Mouse (Mus musculus) brain, embryonic 14.5 days (tissue): Measurements from ENCODE around the gene Smarcd3. TPM values are rescaled to one million over a fixed set of nuclear protein-coding genes. Genes with fewer than 3 reads are reported as not detected.

ENCODE experiments used
- DNase-seq: peaks from one replicate; pipeline ENCODE4 v3.0.0-alpha.2; 2011; ENCODE audit warnings: low read depth
- CTCF ChIP-seq: fragments of 200-500 bp; IDR thresholded peaks from 2 replicates; pipeline ENCODE4 v1.5.1; 2012; ENCODE audit warnings: inconsistent platforms, mild to moderate bottlenecking, moderate library complexity, borderline replicate concordance; ENCODE audit not compliant: insufficient read depth, insufficient read length; ENCODE audit errors: extremely low read depth
- POLR2A ChIP-seq: fragments of 200-500 bp; IDR thresholded peaks from 2 replicates; pipeline ENCODE4 v1.6.1; 2012; ENCODE audit warnings: mild to moderate bottlenecking, inconsistent platforms, borderline replicate concordance; ENCODE audit not compliant: poor library complexity, insufficient read depth, insufficient read length, severe bottlenecking; ENCODE audit errors: extremely low read depth
- polyA plus RNA-seq: library from polyadenylated mRNA; depleted of rRNA; stranded (reverse); fragments of >200 nt; gene quantifications from 2 replicates; pipeline ENCODE4 v1.2.3, GENCODE M21; 2012; rRNA removed

Gene Smarcd3
- 162 and 203 TPM in 2 replicates for polyA plus RNA-seq

GRCm38 (mm10) chr5:24623986-24624821 is at the start of gene Smarcd3:
TSS of gene Smarcd3 (minus strand) at chr5:24624411.
- peak; percentile 94 for DNase-seq
- no peak for TF ChIP-seq CTCF
- TF ChIP-seq POLR2A = peak; percentile 81

- DNase-seq = no peak
- no peak for TF ChIP-seq POLR2A
- no peak for TF ChIP-seq CTCF
Measured at GRCm38 (mm10) chr5:24661457-24661856, 37.2 kb upstream of the Smarcd3 start.

GRCm38 (mm10) chr5:24659708-24660423 is 35.7 kb upstream of the Smarcd3 start:
- TF ChIP-seq POLR2A (no peak), CTCF (no peak)
- DNase-seq = no peak

- TF ChIP-seq CTCF (no peak), POLR2A (no peak)
- DNase-seq = peak; percentile 88
Measured at GRCm38 (mm10) chr5:24657113-24657512, 32.9 kb upstream of the Smarcd3 start.

GRCm38 (mm10) chr5:24654491-24654890 is 30.3 kb upstream of the Smarcd3 start:
- no peak for DNase-seq
- TF ChIP-seq POLR2A = no peak
- TF ChIP-seq CTCF = no peak

- no peak for TF ChIP-seq POLR2A
- no peak for TF ChIP-seq CTCF
- no peak for DNase-seq
Measured at GRCm38 (mm10) chr5:24652780-24653179, 28.6 kb upstream of the Smarcd3 start.

- peak; percentile 94 for DNase-seq
- peak; percentile 100 for TF ChIP-seq CTCF
- no peak for TF ChIP-seq POLR2A
Measured at GRCm38 (mm10) chr5:24651768-24652752, 27.8 kb upstream of the Smarcd3 start.

GRCm38 (mm10) chr5:24651356-24651755 is 27.1 kb upstream of the Smarcd3 start:
- DNase-seq = no peak
- TF ChIP-seq CTCF = no peak
- TF ChIP-seq POLR2A = no peak

- DNase-seq = no peak
- TF ChIP-seq POLR2A = no peak
- TF ChIP-seq CTCF = no peak
Measured at GRCm38 (mm10) chr5:24649701-24650100, 25.5 kb upstream of the Smarcd3 start.

- TF ChIP-seq CTCF (no peak), POLR2A (no peak)
- DNase-seq = no peak
Measured at GRCm38 (mm10) chr5:24649231-24649630, 25.0 kb upstream of the Smarcd3 start.
